Mouse (Mus musculus) embryonic facial prominence, embryonic 10.5 days (tissue): Measurements from ENCODE around the gene Dpp4. TPM values are rescaled to one million over a fixed set of nuclear protein-coding genes. Genes with fewer than 3 reads are reported as not detected.

Source experiments
- DNase-seq: peaks from one replicate; pipeline ENCODE4 v3.0.0-alpha.2; 2017; ENCODE audit warnings: low spot score
- H3K27ac ChIP-seq: fragments of 300-500 bp; sonication (generic); replicated peaks from 2 replicates; pipeline ENCODE4 v1.5.1; 2016; ENCODE audit warnings: mild to moderate bottlenecking
- H3K27me3 ChIP-seq: fragments of 300-500 bp; sonication (generic); replicated peaks from 2 replicates; pipeline ENCODE4 v1.6.1; 2016; ENCODE audit warnings: low read depth, mild to moderate bottlenecking; ENCODE audit not compliant: poor library complexity, severe bottlenecking
- H3K36me3 ChIP-seq: fragments of 300-500 bp; sonication (generic); replicated peaks from 2 replicates; pipeline ENCODE4 v1.6.1; 2016; ENCODE audit warnings: mild to moderate bottlenecking, moderate library complexity
- H3K4me1 ChIP-seq: fragments of 300-500 bp; sonication (generic); 2 replicates; pipeline ENCODE4 v1.6.1; 2016
- H3K4me3 ChIP-seq: fragments of 300-500 bp; sonication (generic); 2 replicates; pipeline ENCODE4 v1.5.1; 2016; ENCODE audit warnings: mild to moderate bottlenecking, moderate library complexity
- H3K9me3 ChIP-seq: fragments of 300-500 bp; sonication (generic); 2 replicates; pipeline ENCODE4 v1.6.1; 2016; ENCODE audit warnings: mild to moderate bottlenecking
- WGBS: fragments of 180-500 bp; shearing (Covaris S2); methylation state at CpG from one replicate; pipeline ENCODE4 v1.1.7; 2016; 5-methylcytosine and 5-hydroxymethylcytosine counted together
- polyA plus RNA-seq: library from polyadenylated mRNA; unstranded; fragments of >200 nt; fragmentation: Nextera tagmentation; extraction: Ambion mirVana; gene quantifications from 2 replicates; pipeline ENCODE4 v1.2.1, GENCODE M21; 2016

The Dpp4 gene
- polyA plus RNA-seq, 1 experiment from 2014 or later, result 0.25 TPM

DNA sequence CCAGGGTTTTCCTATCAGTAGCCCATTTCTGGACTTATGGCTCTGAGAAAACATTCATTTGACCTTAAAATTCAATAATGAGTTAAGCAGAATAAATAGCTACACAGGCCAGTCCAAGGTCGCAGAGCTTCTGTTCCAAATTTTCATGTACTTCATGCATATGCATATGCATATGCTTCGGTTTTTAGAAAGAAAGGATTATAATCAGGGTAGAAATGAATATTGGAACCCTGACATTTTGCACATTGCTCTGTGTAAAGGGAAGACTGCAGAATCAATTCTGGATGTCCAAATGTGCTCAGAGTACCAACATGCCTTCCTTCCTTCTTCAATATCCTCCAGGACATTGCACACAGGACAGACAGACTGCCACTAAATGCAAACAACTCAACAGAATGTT, 104.6 kb downstream of the Dpp4 start:
- no peaks in the 10 kb centered on the region for H3K4me1 ChIP-seq
- DNase-seq, result no peak
- no peaks in the 10 kb centered on the region for H3K36me3 ChIP-seq
- no peaks in the 10 kb centered on the region for H3K27me3 ChIP-seq
- no peak overlapping the region for H3K4me3 ChIP-seq
- H3K27ac ChIP-seq, result no peak overlapping the region
- no peaks in the 10 kb centered on the region for H3K9me3 ChIP-seq
- 87% methylated on average over 2 of the region's 2 CpGs for WGBS

- no peak overlapping the region for H3K4me3 ChIP-seq
- no peak overlapping the region for H3K27ac ChIP-seq
Observed at GRCm38 (mm10) chr2:62306978-62307377, 105.1 kb downstream of the Dpp4 start.

DNA sequence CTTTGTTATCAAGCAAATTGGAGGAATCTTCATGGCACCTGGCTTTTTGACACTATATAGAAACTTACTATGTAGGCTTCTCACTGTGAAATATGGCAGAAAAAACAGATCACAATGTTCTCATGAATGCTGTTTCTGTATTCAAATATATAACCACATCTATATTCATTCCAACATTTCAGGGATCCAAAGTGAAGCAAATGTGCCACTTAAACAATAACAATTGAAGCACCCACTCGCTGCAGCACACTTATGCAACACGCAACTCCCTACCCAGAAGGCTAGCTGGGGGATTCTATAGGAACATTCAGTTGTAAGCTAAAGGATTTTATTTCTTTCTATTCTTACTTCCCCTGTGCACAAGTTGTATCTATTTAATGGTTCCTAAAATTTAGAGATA, 110.3 kb downstream of the Dpp4 start:
- Histone ChIP-seq H3K4me1 (no peaks in the 10 kb centered on the region), H3K27ac (no peak overlapping the region), H3K36me3 (no peaks in the 10 kb centered on the region), H3K4me3 (no peak overlapping the region), H3K27me3 (no peaks in the 10 kb centered on the region), H3K9me3 (no peaks in the 10 kb centered on the region)
- DNase-seq, result no peak
- WGBS, result 93% methylated on average over 2 of the region's 2 CpGs

More at GRCm38 (mm10) chr2:62306978-62307377, 105.1 kb downstream of the Dpp4 start:
- DNase-seq, result no peak
- Histone ChIP-seq H3K4me1 (no peaks in the 10 kb centered on the region), H3K36me3 (no peaks in the 10 kb centered on the region), H3K27me3 (no peaks in the 10 kb centered on the region), H3K9me3 (no peaks in the 10 kb centered on the region)
- WGBS, result 91% methylated on average over 5 of the region's 5 CpGs

DNA sequence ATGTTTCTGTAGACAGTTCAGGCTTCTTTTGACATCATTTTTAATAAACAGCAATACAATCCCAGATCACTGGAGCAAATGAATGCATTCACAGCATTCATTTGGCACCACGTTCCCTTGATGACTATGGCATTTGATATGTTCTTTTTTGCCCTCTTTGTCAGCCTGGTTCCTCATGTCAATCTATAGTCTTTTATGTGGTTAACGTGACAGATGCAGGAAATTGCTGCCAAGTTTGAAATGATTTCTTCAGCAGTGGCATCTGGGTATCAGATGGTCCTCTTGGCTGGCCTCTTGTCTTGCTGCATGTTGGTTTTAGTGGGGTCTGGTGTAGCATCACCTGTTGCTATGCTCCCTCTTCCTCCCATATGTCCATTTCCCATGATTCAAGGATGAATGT, 118.2 kb downstream of the Dpp4 start:
- DNase-seq, result no peak
- 61% methylated on average over 2 of the region's 2 CpGs for WGBS
- Histone ChIP-seq H3K27me3 (no peaks in the 10 kb centered on the region), H3K4me1 (no peaks in the 10 kb centered on the region), H3K36me3 (no peaks in the 10 kb centered on the region), H3K27ac (no peak overlapping the region), H3K9me3 (no peaks in the 10 kb centered on the region), H3K4me3 (no peak overlapping the region)

GRCm38 (mm10) chr2:62287532-62287931, 124.5 kb downstream of the Dpp4 start:
- Histone ChIP-seq H3K4me1 (no peaks in the 10 kb centered on the region), H3K4me3 (no peak overlapping the region), H3K27me3 (no peaks in the 10 kb centered on the region), H3K27ac (no peak overlapping the region), H3K9me3 (no peaks in the 10 kb centered on the region), H3K36me3 (no peaks in the 10 kb centered on the region)
- no peak for DNase-seq
- WGBS, result 80% methylated on average over 4 of the region's 4 CpGs

DNA sequence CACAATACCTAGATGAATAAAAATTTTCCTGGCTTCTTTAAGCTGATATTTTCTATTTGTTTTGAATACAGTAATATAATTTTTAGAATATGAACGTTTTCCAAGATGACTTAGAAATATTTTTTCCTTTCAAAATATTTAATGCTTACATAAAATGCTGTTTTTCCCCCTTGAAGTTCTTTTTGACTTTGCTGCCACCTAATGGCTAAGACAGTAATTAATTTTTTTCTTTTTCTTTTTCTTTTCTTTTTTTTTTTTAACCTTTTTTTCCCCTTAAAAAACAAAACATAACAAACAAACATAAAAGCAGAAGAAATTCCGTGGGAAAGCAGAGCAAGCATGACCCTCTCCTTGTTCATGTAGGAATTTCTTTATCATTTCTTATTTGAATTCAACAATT, 126.2 kb downstream of the Dpp4 start:
- no peak for DNase-seq
- Histone ChIP-seq H3K4me1 (no peaks in the 10 kb centered on the region), H3K4me3 (no peak overlapping the region), H3K27ac (no peak overlapping the region), H3K27me3 (no peaks in the 10 kb centered on the region), H3K9me3 (no peaks in the 10 kb centered on the region), H3K36me3 (no peaks in the 10 kb centered on the region)
- WGBS, result 1% methylated on average over 2 of the region's 2 CpGs

- no peaks in the 10 kb centered on the region for H3K9me3 ChIP-seq
- WGBS, result 82% methylated on average over 2 of the region's 2 CpGs
- H3K27ac ChIP-seq, result no peak overlapping the region
- DNase-seq, result no peak
- H3K4me3 ChIP-seq, result no peak overlapping the region
- no peaks in the 10 kb centered on the region for H3K36me3 ChIP-seq
- H3K4me1 ChIP-seq, result no peaks in the 10 kb centered on the region
- H3K27me3 ChIP-seq, result no peaks in the 10 kb centered on the region
Observed at GRCm38 (mm10) chr2:62285026-62285425, 127.0 kb downstream of the Dpp4 start.

Other genes starting within 250 kb of the Dpp4 start
- gene Gcg, start 71.4 kb upstream of the Dpp4 start, polyA plus RNA-seq, result not detected in 2 replicates
- gene Fap, start 161.8 kb upstream of the Dpp4 start, polyA plus RNA-seq, result 3.0 and 7.6 TPM in 2 replicates
- gene Ifih1, start 234.0 kb upstream of the Dpp4 start, polyA plus RNA-seq, result 0.45 and 0.62 TPM in 2 replicates